Mouse (Mus musculus) adrenal gland, postnatal 4 days (tissue): ENCODE data around the gene Pilrb1. TPM values are rescaled to one million over a fixed set of nuclear protein-coding genes. Genes with fewer than 3 reads are reported as not detected.
"Not testable (repeated sequence)": the region's sequence is repeated elsewhere in the genome, so short reads cannot be mapped to it uniquely, and the experiment has no call there.

ENCODE experiments used
- DNase-seq, 2 experiments: peaks; one replicate each; pipeline ENCODE4 v3.0.0; 2021 to 2022; ENCODE audit warnings: low spot score in 2 of 2, mixed read lengths in 2 of 2
- long read RNA-seq, 2 experiments: library from polyadenylated mRNA; stranded (forward); transcript quantifications; one replicate each; pipeline ENCODE4 v2.0.0; 2021
- total RNA-seq, 2 experiments: library from RNA; stranded (reverse); gene quantifications; 2 replicates each; pipeline ENCODE4 v1.2.3; 2021

Pilrb1 gene
- total RNA-seq, result 1 to 10 TPM; 2.9 to 3.6 TPM
- long read RNA-seq, experiment 1, partial matches to known transcripts, result 1 of 1 reads
- long read RNA-seq, experiment 1, other reads (novel, unspliced or antisense), result 0 of 1 reads
- long read RNA-seq, experiment 2, partial matches to known transcripts, result 0 of 1 reads
- long read RNA-seq, experiment 2, other reads (novel, unspliced or antisense), result 0 of 1 reads

DNA sequence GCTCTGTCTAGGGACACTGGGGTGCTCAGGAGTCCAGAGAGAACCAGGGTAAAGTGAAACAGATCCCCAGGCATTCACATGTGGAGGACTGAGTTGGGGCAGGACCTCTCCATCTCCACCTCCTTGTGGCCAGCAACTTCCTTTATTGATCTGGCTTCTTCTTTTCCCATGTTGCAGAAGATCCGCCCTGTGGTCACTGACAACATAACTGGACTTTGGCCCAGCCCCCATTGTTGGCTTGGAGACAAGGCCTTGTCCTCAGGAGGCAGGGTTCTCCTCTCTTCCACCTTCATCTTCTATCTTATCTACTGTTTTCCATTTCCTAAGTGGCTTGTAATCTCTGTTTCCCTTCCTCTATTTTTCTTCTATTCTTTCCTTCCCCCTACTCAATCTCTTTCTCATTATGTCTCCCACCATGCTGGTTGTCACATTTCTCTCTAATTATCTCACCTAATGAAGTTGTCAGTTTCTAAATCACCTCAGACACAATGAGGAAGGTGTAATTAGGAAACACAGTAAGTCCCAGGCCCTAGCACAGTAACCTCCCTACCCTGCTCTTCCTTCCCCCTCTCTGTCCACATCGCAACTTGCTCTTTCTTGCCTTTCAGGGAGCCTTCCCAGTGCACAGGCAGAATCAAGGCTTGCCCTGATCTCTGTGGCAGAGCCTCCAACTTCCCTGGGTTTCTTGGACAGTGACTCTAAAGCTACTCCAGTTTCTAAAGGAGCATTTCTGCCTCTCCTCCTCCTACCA lies at the start of gene Pilrb1:
Gene Pilrb1 (minus strand): TSS at position 147 of the 751 bp plus-strand sequence.
- not testable (repeated sequence) for DNase-seq

DNA sequence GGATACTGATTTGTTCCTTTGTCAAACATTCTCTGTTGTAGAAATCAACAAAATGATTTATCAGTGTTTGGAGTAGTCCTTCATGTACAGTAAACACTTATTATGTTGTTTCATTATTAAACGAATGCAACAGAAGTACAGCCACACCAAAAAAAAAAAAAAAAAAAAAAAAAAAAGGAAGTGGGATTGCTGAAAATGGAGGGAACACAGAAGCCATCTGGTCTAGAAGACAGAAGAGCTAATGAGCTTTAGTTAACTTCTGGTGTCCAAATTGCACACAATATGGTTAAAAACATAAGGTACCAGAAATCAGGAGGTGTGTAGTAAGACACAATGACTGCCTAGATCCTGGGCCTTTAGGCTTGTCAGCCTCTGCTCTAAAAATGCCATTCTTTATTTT lies 39.9 kb upstream of the Pilrb1 start:
- DNase-seq, result no peak

DNA sequence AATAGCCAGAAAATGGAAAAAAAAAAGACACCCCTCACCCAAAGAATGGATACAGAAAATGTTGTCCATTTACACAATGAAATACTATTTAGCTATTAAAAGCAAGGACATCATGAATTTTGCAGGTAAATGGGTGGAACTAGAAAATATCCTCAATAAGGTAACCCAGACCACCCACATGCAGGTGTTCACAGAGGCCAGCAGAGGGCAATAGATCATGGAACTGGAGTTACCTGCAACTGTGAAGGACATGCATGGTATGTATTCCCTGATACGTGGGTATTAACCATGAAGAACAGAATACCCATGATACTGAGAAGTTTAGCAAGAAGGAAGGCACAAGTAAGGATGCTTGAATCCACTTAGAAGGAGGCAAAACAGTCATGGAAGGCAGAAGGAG lies 35.0 kb upstream of the Pilrb1 start:
- DNase-seq, result no peak

- no peak for DNase-seq
Measured at GRCm38 (mm10) chr5:137887666-137888065, 29.8 kb upstream of the Pilrb1 start.

GRCm38 (mm10) chr5:137885894-137886293 lies 28.0 kb upstream of the Pilrb1 start:
- DNase-seq, result peak in 1 of 2 experiments; percentile 30

DNA sequence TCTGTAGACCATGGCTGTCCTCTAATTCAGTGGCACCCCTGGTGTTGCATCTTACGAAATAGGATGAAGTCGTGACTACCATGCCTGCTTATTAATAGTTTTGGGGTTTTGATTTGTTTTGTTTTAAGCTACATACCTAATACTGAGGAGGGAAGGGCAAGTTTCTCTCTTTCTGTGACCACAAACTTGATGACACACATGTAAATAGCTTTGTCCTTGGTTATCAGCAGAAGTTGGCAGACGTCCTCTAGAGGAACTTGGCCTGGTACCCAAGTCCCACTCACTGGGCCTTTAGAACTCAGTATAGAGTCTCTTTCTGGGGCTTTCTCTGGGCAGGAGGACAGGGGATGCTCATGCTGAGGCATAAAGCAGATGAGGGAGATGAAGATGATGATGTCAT lies 25.4 kb upstream of the Pilrb1 start:
- no peak for DNase-seq

DNA sequence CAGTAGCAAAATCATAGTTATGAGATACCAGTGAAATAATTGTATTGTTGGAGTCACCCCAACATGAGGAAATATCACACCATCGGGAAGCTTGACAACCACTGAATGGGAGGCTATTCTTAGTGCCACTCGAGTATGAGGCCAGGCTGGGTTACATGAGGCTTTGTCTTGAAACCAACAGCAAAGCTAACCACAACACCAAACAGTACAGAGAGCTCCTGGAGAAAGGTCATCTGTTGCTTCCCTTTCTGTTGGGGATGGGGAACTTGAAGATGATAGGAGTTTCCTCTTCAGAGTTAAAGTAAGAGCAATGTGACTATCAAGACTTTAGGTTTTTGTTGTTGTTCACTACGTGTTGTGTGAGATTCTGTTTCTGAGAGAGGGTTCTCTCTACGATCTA lies 25.0 kb upstream of the Pilrb1 start:
- DNase-seq, result no peak

DNA sequence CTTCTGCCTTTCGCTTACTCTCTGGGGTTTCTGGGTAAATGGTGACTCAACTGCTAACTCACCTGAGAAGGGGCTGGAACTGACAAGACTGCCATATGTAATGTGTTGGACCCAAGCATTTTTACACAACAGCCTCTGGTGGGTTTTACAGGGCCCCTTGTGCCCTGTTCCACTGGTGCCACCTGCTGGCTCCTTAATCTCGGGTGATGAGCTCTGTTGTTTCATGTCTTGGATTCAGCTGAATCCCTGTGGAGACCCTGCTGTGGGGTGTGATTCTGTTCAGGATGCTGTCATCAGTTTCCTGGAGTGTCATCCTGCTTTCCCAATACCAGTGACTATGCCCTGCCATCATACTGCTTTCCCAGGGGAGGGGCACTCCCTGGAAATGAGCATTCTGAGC lies 20.0 kb upstream of the Pilrb1 start:
- no peak for DNase-seq

DNA sequence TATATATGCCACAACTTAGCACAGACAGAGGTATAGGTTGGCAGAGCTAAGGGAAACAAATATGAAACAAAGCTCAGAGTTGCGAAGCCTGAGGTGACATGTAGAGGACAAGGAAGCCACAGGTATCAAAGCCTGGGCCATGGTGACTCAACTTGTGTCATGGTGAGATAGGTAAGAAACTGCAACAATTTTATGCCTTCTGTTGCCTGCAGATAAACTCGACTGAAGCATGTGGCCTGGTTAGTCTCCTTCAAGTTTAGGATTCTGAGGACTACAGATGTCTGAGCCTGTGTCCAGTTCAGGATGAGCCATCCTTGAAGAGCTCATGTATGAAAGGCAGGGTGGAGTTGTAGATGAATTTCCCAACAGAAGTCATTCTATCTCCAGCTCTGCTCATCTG lies 17.1 kb upstream of the Pilrb1 start:
- no peak for DNase-seq

DNA sequence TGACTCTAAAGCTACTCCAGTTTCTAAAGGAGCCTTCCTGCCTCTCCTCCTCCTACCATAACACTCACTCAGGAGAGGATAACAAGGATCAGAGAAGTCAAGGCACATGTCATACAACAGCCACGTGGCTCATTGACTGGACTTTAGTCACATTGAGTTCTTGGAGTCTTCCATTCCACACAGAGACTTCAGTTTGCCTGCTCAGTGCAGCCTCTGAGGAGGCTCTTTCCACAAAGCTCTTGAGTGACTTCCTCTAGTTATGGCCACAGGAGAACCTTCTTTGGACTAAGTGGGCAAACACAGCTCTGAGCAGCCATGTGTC lies 14.4 kb upstream of the Pilrb1 start:
- DNase-seq, result not testable (repeated sequence)

GRCm38 (mm10) chr5:137871644-137872380 lies 13.9 kb upstream of the Pilrb1 start, which contains the start of gene Pilrb2:
Pilrb2 (minus strand) TSS chr5:137871815.
- DNase-seq, result not testable (repeated sequence)

- DNase-seq, result not testable (repeated sequence)
Measured at GRCm38 (mm10) chr5:137868600-137868999, 10.7 kb upstream of the Pilrb1 start.

- not testable (repeated sequence) for DNase-seq
Measured at GRCm38 (mm10) chr5:137864008-137864407, 6.1 kb upstream of the Pilrb1 start.

GRCm38 (mm10) chr5:137856870-137857269 lies 1.0 kb downstream of the Pilrb1 start:
- not testable (repeated sequence) for DNase-seq

DNA sequence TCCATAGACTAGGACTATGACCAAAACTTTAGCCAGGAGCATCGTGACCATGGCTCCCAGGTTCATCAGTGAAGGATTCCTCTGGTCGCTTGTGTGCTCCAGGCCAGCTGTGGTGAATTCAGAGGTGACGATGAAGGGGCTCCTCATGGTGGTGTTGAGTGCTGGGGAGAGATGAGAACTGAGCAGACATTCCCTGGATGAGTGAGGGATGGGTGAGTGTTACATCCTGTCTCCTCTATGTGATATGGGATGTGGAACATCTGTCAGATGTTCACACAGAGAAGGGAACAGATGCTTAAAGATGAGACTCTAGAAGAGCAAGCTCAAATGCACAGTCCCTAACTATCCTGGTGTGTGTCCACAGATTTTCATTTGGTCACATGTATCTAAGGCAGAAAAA lies 3.0 kb downstream of the Pilrb1 start:
- not testable (repeated sequence) for DNase-seq

GRCm38 (mm10) chr5:137850313-137850712 lies 7.6 kb downstream of the Pilrb1 start:
- DNase-seq, result not testable (repeated sequence)

GRCm38 (mm10) chr5:137837110-137837509 lies 20.8 kb downstream of the Pilrb1 start:
- not testable (repeated sequence) for DNase-seq

- DNase-seq, result no peak
Measured at GRCm38 (mm10) chr5:137836611-137837010, 21.3 kb downstream of the Pilrb1 start.

DNA sequence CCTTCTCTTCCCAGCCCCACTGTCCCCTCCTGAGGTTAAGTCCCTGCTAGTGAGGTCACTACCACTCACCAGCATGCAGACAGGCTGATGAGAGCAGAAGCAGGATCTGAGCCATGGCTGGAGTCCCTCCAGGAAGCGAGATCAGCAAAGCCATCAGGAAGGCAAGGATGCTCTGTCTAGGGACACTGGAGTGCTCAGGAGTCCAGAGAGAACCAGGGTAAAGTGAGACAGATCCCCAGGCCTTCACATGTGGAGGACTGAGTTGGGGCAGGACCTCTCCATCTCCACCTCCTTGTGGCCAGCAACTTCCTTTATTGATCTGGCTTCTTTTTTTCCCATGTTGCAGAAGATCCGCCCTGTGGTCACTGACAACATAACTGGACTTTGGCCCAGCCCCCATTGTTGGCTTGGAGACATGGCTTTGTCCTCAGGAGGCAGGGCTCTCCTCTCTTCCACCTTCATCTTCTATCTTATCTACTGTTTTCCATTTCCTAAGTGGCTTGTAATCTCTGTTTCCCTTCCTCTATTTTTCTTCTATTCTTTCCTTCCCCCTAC lies 21.9 kb downstream of the Pilrb1 start, which contains the start of gene Pilra:
Gene Pilra (minus strand): TSS at position 316 of the 555 bp plus-strand sequence.
- DNase-seq, result not testable (repeated sequence)

- DNase-seq, result no peak
Measured at GRCm38 (mm10) chr5:137833500-137833899, 24.4 kb downstream of the Pilrb1 start.

- DNase-seq, result no peak
Measured at GRCm38 (mm10) chr5:137831506-137831905, 26.4 kb downstream of the Pilrb1 start.

DNA sequence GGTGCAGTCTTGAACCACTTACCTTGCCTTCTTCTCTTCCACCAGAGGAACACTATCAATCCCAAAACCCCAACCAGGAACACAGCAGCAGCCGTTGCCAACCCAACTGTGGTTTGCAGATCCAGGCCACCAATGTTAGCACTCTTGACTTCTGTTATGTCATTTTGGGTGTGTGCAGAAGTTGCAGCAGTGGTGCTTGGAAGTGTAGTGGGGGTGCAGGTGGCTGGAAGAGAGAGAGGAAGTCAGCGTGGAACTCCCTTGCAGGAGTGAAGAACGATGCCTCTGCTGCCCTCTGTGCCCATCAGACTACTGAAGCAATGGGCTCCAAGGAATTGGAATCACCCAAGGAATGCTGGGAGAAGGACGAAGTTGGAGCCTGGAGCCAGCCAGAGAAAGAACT lies 26.8 kb downstream of the Pilrb1 start:
- no peak for DNase-seq
